Mouse (Mus musculus) CH12.LX (cell line): Measurements from ENCODE around the gene Il5. TPM values are rescaled to one million over a fixed set of nuclear protein-coding genes. Genes with fewer than 3 reads are reported as not detected.

Experiments
- DNase-seq: peaks from one replicate; pipeline ENCODE4 v3.0.0-alpha.2; 2013; ENCODE audit errors: extremely low read depth
- H3K27ac ChIP-seq: 2 replicates; pipeline ENCODE4 v1.5.1; 2012; ENCODE audit warnings: low read depth, mild to moderate bottlenecking, control low read depth, moderate library complexity; ENCODE audit not compliant: insufficient read depth
- H3K27me3 ChIP-seq: replicated peaks from 2 replicates; pipeline ENCODE3; 2012; ENCODE audit warnings: inconsistent platforms
- H3K36me3 ChIP-seq, 2 experiments: replicated peaks in 1 of 2; 2 replicates each; pipeline versions ENCODE3 to v1.6.1; 2012; ENCODE audit warnings: inconsistent platforms in 1 of 2, low read length in 1 of 2, mild to moderate bottlenecking in 1 of 2, mixed read lengths in 1 of 2, moderate library complexity in 1 of 2; ENCODE audit not compliant: control insufficient read depth in 1 of 2, insufficient read depth in 1 of 2
- H3K4me1 ChIP-seq, 2 experiments: 2 replicates each; pipeline ENCODE4 v1.6.1; 2012; ENCODE audit warnings: inconsistent platforms in 1 of 2, moderate library complexity in 1 of 2; ENCODE audit not compliant: insufficient read depth in 2 of 2, control insufficient read depth in 1 of 2
- H3K4me2 ChIP-seq: 2 replicates; pipeline ENCODE4 v1.6.1; 2012; ENCODE audit warnings: low read depth, mild to moderate bottlenecking, control low read depth; ENCODE audit not compliant: poor library complexity, insufficient read depth, severe bottlenecking
- H3K4me3 ChIP-seq, 3 experiments: fragments of 150-350 bp in 1 of 3; sonication (generic) in 1 of 3; replicated peaks in 1 of 3; 2 replicates each; pipeline versions ENCODE3 to v1.5.1; 2011 to 2012; ENCODE audit warnings: low read depth in 2 of 3, low read length in 2 of 3, mild to moderate bottlenecking in 2 of 3, moderate library complexity in 2 of 3, control low read depth in 1 of 3, improper control_type of control experiment in 1 of 3, inconsistent platforms in 1 of 3, mixed read lengths in 1 of 3; ENCODE audit not compliant: poor library complexity in 1 of 3
- H3K79me2 ChIP-seq: replicated peaks from 2 replicates; pipeline ENCODE4 v1.6.1; 2012; ENCODE audit warnings: mild to moderate bottlenecking, moderate library complexity; ENCODE audit not compliant: control insufficient read depth, poor library complexity, insufficient read depth, severe bottlenecking; ENCODE audit errors: extremely low read depth
- H3K9ac ChIP-seq: 2 replicates; pipeline ENCODE4 v1.6.1; 2012; ENCODE audit warnings: low read depth, mild to moderate bottlenecking, control low read depth, moderate library complexity; ENCODE audit not compliant: insufficient read depth
- H3K9me3 ChIP-seq: replicated peaks from 2 replicates; pipeline ENCODE3; 2012; ENCODE audit warnings: low read length, inconsistent platforms, mixed read lengths
- BHLHE40 ChIP-seq: IDR thresholded peaks from 2 replicates; pipeline ENCODE4 v1.6.1; 2011; ENCODE audit warnings: mild to moderate bottlenecking, low read depth, low read length, improper control_type of control experiment
- IRF4 ChIP-seq: IDR thresholded peaks from 2 replicates; pipeline ENCODE4 v1.6.1; 2014; ENCODE audit warnings: low read depth, mild to moderate bottlenecking, inconsistent platforms, low read length, improper control_type of control experiment
- JUND ChIP-seq: conservative IDR thresholded peaks from 2 replicates; pipeline ENCODE4 v1.6.1; 2011; ENCODE audit warnings: low read depth, low read length, improper control_type of control experiment
- MAFK ChIP-seq: IDR thresholded peaks from 2 replicates; pipeline ENCODE4 v1.6.1; 2011; ENCODE audit warnings: low read length, improper control_type of control experiment; ENCODE audit not compliant: insufficient replicate concordance
- MAX ChIP-seq: IDR thresholded peaks from 2 replicates; pipeline ENCODE4 v1.6.1; 2011; ENCODE audit warnings: low read length, improper control_type of control experiment
- MEF2A ChIP-seq: IDR thresholded peaks from 2 replicates; pipeline ENCODE4 v1.6.1; 2014; ENCODE audit warnings: low read depth, mild to moderate bottlenecking, inconsistent platforms, low read length, improper control_type of control experiment, borderline replicate concordance
- MXI1 ChIP-seq: IDR thresholded peaks from 2 replicates; pipeline ENCODE4 v1.6.1; 2011; ENCODE audit warnings: mild to moderate bottlenecking, low read depth, low read length, improper control_type of control experiment
- MYC ChIP-seq: IDR thresholded peaks from 2 replicates; pipeline ENCODE4 v1.6.1; 2011; ENCODE audit warnings: low read depth, mild to moderate bottlenecking, improper control_type of control experiment, low read length
- SMC3 ChIP-seq: IDR thresholded peaks from 2 replicates; pipeline ENCODE4 v1.6.1; 2011; ENCODE audit warnings: low read depth, low read length, improper control_type of control experiment
- TBP ChIP-seq: conservative IDR thresholded peaks from 2 replicates; pipeline ENCODE4 v1.6.1; 2011; ENCODE audit warnings: low read depth, low read length, improper control_type of control experiment
- USF1 ChIP-seq: IDR thresholded peaks from 2 replicates; pipeline ENCODE4 v1.6.1; 2014; ENCODE audit warnings: low read depth, mild to moderate bottlenecking, inconsistent platforms, low read length, improper control_type of control experiment
- ZKSCAN1 ChIP-seq: IDR thresholded peaks from 2 replicates; pipeline ENCODE4 v1.6.1; 2012; ENCODE audit warnings: low read depth, inconsistent platforms, low read length, improper control_type of control experiment, borderline replicate concordance
- ZMIZ1 ChIP-seq: IDR thresholded peaks from 2 replicates; pipeline ENCODE4 v1.6.1; 2012; ENCODE audit warnings: low read depth, mild to moderate bottlenecking, inconsistent platforms, low read length, improper control_type of control experiment
- dilution Hi-C: fragments of 300-500 bp; cut with MboI; formaldehyde crosslinking; loops from 2 replicates; pipeline ENCODE4 v1.14.3; 2020; ENCODE audit warnings: low sequenced_read_pairs; ENCODE audit not compliant: extremely low pct_unique_long_range_greater_than_20kb, extremely low pct_ligation_motif_present
- in situ Hi-C: fragments of 300-500 bp; cut with MboI; formaldehyde crosslinking; loops from 3 replicates; pipeline ENCODE4 v1.14.3; 2019; ENCODE audit warnings: low sequenced_read_pairs, low pct_ligation_motif_present, low pct_unique_long_range_greater_than_20kb, mixed read lengths
- polyA plus RNA-seq: library from polyadenylated mRNA; unstranded; fragments of >175 nt; gene quantifications from 2 replicates; pipeline ENCODE4 v1.2.1, GENCODE M21; 2012; ENCODE audit warnings: low read depth; ENCODE audit not compliant: insufficient read length
- total RNA-seq, 2 experiments: library from RNA; depleted of rRNA; stranded (reverse); fragments of 300-350 nt in 1 of 2; fragments of >200 nt in 1 of 2; gene quantifications; 2 replicates each; pipeline ENCODE4 v1.2.3; 2012 to 2014

Il5 gene
- total and polyA plus RNA-seq, 3 experiments, result not detected

DNA sequence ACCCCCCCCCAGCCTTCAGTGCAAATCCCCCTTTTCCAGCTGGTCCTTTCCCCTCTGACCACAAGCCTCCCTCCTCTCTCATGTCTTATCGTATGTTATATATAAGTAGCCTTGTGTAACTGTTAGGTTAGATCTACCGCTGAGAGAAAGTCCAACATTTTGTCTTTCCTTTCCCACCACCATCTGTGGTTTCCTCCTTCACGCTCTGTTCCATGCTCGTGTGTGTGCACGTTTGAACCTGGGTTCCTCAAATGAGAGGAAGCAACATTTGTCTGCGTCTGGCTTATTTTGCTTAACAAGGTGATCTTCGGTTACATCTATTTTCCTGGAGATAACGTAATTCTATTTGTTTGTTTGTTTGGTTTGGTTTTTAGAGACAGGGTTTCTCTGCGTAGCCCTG lies 27.4 kb downstream of the Il5 start:
- H3K27me3 ChIP-seq, result peaks cover 3% of the 10 kb centered on the region
- peaks cover 6 to 16% of the 10 kb centered on the region in 2 experiments for H3K4me1 ChIP-seq
- no peak overlapping the region for H3K4me2 ChIP-seq
- in situ Hi-C loops, result no loop called here
- H3K36me3 ChIP-seq, result no peaks in the 10 kb centered on the region
- H3K4me3 ChIP-seq, result no peak overlapping the region
- no peak for TF ChIP-seq MAFK
- TF ChIP-seq BHLHE40, result peak; percentile 36
- dilution Hi-C loops, result no loop called here
- no peaks in the 10 kb centered on the region for H3K79me2 ChIP-seq
- no peak overlapping the region for H3K9ac ChIP-seq
- no peak for DNase-seq
- H3K27ac ChIP-seq, result no peak overlapping the region
- peaks cover 3% of the 10 kb centered on the region for H3K9me3 ChIP-seq

DNA sequence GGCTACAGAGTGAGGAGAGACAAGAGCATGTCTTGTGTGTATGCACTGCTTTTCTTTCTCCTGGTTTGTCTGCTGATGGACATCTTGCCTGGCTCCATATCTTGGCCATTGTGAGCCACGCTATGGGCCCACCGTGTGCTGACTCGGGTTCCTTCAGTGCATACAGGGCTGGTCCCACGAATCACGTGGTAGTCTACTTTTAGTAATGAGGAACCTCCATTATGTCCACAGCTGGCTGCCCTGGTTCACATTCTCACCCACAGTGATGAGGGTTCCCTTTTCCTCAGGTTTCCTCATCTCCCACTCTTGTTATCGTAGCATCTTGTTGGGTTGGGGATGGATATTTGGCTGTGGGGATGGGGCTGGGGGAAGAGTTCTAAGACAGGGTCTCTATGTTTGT lies 28.0 kb downstream of the Il5 start:
- dilution Hi-C loops, result no loop called here
- Histone ChIP-seq H3K9me3 (peaks cover 8% of the 10 kb centered on the region), H3K27ac (no peak overlapping the region), H3K79me2 (no peaks in the 10 kb centered on the region), H3K4me3 (no peak overlapping the region), H3K27me3 (peaks cover 3% of the 10 kb centered on the region), H3K4me2 (no peak overlapping the region), H3K36me3 (no peaks in the 10 kb centered on the region), H3K4me1 (peaks cover 6 to 16% of the 10 kb centered on the region in 2 experiments), H3K9ac (no peak overlapping the region)
- in situ Hi-C loops, result no loop called here
- no peak for DNase-seq
- TF ChIP-seq USF1, result peak; percentile 18; the same call in 1 of the 2 replicates
- no peak for TF ChIP-seq TBP
- peak; percentile 13; the same call in 1 of the 2 replicates for TF ChIP-seq MAX

DNA sequence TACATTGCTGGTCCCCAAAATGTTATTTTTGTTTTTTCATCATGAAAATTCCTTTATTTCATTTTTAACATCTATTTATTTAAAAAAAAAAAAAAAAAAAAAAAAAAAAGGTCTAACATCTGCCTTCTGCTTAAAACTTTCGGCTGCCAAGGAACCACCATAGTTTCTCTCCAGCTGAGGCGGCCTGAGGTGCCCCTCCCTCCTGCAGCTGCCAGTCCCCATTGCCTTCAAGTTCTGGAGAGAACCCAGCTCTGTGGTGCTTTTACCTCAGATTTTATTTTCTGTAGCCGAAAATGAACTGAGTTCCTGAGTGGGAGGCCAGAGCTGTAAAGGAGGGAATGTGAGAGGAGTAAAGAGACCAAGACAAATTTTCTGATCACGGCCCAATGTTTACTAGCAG lies 28.7 kb downstream of the Il5 start:
- Histone ChIP-seq H3K9ac (no peak overlapping the region), H3K4me1 (peaks cover 6 to 16% of the 10 kb centered on the region in 2 experiments), H3K27ac (no peak overlapping the region), H3K79me2 (no peaks in the 10 kb centered on the region), H3K9me3 (peaks cover 8% of the 10 kb centered on the region), H3K4me2 (no peak overlapping the region), H3K27me3 (no peaks in the 10 kb centered on the region), H3K4me3 (no peak overlapping the region), H3K36me3 (no peaks in the 10 kb centered on the region)
- TF ChIP-seq ZMIZ1 (no peak), TBP (no peak), IRF4 (no peak), MXI1 (no peak), MYC (no peak), ZKSCAN1 (no peak), JUND (no peak), SMC3 (no peak), MEF2A (no peak)
- dilution Hi-C loops, result no loop called here
- in situ Hi-C loops, result no loop called here
- DNase-seq, result no peak
